Mouse (Mus musculus) MEL (cell line): ENCODE data around the gene Olfr611.

Experiments
- CHD1 ChIP-seq: IDR thresholded peaks from 2 replicates; pipeline ENCODE4 v1.6.1; 2012; ENCODE audit warnings: low read depth, mild to moderate bottlenecking, inconsistent platforms, low read length, improper control_type of control experiment
- EP300 ChIP-seq, 2 experiments: IDR thresholded peaks; 2 replicates each; pipeline ENCODE4 v1.6.1; 2011; ENCODE audit warnings: improper control_type of control experiment in 2 of 2, low read length in 2 of 2, low read depth in 1 of 2, mild to moderate bottlenecking in 1 of 2
- GATA1 ChIP-seq: IDR thresholded peaks from 2 replicates; pipeline ENCODE4 v1.6.1; 2011; ENCODE audit warnings: low read depth, low read length, improper control_type of control experiment
- RAD21 ChIP-seq: IDR thresholded peaks from 2 replicates; pipeline ENCODE4 v1.6.1; 2011; ENCODE audit warnings: mild to moderate bottlenecking, low read depth, low read length, improper control_type of control experiment

- TF ChIP-seq EP300 (IDR thresholded peaks at IDR 0.05; ENCODE audit: low read depth in 1 of 2, low read length in 2 of 2): no peak
- TF ChIP-seq GATA1: no peak
- TF ChIP-seq CHD1: no peak
- TF ChIP-seq RAD21: no peak
These were observed 22.7 kb downstream of the Olfr611 start, which contains the start of gene Olfr609 for GRCm38 (mm10) chr7:103497962-103498361.
